Mouse (Mus musculus) right cerebral cortex, adult 2 months (tissue): ENCODE data around the gene Map4k5.

ENCODE experiments used
- DNase-seq, 2 experiments: peaks; one replicate each; pipeline ENCODE4 v3.0.0; 2021 to 2022; ENCODE audit warnings: low spot score in 2 of 2

Map4k5 gene

GRCm38 (mm10) chr12:69843531-69844445, 49.2 kb downstream of the Map4k5 start:
- peak; percentile 47 to 52 for DNase-seq

GRCm38 (mm10) chr12:69838376-69838775, 54.6 kb downstream of the Map4k5 start:
- DNase-seq = no peak

DNA sequence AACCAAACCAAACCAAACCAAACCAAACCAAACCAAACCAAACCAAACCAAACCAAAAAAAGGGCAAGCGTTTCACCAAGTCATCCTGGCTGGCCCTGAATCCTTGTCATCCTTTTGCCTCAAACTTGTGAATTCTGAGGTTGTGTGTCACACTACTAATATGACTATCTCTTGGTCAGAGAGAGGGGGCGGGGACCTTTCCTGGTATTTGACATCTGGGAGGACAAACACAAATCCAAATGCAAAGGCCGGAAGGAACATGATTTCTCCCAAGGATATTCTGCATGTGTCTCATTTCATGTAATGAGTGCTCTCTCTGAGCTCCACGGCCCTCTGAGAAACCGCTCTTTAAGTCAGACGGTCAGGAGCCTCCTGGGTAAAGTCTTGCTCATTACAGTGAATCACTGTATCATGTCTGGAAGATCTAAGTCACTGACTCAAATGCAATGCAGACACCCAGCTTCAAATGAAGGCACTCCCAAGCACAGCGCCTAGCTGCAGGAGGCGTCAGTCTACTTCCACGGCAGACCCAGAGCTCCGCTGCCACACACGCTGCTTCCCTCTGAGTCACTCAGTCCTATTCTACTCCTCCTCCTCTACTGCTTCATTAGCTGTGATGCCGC, 58.9 kb downstream of the Map4k5 start:
- peak; percentile 49 to 62 for DNase-seq

- DNase-seq = no peak
These were observed 61.6 kb downstream of the Map4k5 start for GRCm38 (mm10) chr12:69831239-69831910.

- DNase-seq = no peak
These were observed 64.8 kb downstream of the Map4k5 start for GRCm38 (mm10) chr12:69828214-69828613.

- no peak for DNase-seq
These were observed 68.0 kb downstream of the Map4k5 start for GRCm38 (mm10) chr12:69824881-69825597.

DNA sequence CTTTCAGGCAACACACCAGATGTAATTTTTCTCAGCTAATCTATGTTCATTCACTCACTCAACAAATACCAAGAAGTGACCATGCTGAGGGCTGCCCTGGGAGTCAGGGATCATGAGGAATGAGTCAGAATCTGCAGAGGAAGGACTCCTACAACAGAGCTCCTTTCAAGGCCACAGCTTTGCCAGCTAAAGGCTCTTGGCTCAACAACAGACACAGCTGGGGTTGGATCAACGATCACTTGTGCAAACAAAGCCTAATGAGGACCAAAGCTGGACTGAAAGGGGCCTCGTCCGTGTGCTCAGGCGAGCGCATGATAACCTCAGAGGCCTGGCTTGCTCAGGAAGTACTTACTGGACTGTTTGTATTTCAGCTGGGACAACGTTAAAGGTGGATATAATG, 78.7 kb downstream of the Map4k5 start:
- no peak for DNase-seq

- DNase-seq = no peak
These were observed 79.4 kb downstream of the Map4k5 start for GRCm38 (mm10) chr12:69813596-69813995.

- no peak for DNase-seq
These were observed 80.0 kb downstream of the Map4k5 start for GRCm38 (mm10) chr12:69812986-69813385.

DNA sequence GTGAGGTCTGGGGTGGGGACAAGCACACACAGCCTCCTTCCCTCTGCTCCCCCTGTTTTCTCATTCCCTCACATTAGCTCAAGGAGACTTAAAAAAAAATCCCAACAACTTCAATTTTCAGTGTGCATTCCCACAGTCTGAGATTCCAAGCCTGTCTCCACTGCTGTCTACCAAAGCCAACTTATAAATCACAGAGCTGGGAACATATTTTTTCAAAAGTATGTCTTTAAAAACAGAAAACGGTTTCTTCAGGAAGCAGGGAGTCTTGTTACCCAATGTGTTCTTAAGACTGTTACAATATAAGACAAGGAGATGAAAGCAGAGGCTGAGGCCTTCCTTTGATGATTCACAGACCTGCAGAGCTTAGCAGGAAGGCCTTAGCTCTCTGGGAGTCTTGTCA, 81.0 kb downstream of the Map4k5 start:
- DNase-seq = no peak

DNA sequence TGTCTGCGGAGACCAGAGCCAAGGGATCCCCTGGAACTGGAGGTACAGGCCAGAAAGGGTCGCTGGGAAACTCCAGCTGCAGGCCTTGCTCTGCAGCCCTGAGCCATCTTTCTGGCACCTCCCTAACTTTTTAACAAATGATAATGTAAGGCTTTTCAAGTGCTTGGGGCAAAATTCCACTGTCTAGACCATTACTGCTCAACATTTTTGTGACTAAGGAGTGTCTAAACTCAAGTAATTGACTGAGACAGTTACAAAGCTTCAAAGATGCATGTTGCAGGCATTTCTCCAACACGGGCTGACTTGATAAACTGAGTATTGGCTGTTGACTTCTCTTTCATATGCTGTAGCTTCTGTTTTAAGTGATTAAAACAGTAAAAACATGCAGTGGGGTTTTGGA, 83.6 kb downstream of the Map4k5 start:
- DNase-seq = no peak

DNA sequence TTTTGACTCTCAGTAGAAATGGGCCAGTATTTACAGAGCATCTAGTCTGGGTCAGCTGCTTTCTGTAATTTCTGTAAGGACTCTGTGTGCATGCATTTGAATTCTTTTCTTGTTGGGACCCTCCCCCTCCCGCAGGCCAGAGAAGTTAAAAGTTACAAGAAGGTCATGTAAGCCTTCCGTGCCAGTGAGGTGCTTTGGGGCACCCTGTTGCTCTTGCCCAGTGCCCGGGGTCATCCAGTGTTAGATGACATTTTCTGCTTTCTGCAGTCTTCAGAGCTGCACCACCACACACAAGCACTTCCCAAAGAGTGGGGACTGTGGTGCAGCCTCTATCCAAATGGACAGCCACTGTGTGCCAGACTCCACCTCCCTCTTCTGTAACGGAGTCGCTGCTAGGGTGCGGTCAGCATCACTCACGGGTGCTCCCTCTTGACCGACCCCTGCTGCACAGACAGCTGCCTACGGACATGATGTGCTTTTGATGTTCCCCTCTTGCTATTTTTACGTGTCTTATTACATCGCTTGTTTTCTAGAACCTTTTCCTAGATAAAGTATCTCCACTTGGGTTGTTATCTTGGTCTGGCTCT, 85.5 kb downstream of the Map4k5 start:
- no peak for DNase-seq

DNA sequence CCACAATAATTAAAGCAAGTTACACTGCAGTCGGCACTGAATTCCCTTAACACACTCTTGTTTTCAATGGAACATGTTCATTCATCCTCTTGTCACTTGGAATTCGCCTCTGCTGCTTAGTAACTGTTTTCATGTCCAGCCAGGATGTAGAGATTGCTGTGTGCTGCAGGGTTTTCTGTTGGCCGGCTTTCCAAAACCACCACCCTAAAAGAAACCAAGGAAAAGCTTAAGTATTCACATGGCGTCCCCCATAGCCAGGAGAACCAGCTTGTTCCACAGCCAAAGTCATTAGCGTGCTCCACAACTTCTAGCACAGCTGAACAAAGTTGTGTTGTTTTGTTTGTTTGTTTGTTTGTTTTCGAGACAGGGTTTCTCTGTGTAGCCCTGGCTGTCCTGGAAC, 87.9 kb downstream of the Map4k5 start:
- no peak for DNase-seq

DNA sequence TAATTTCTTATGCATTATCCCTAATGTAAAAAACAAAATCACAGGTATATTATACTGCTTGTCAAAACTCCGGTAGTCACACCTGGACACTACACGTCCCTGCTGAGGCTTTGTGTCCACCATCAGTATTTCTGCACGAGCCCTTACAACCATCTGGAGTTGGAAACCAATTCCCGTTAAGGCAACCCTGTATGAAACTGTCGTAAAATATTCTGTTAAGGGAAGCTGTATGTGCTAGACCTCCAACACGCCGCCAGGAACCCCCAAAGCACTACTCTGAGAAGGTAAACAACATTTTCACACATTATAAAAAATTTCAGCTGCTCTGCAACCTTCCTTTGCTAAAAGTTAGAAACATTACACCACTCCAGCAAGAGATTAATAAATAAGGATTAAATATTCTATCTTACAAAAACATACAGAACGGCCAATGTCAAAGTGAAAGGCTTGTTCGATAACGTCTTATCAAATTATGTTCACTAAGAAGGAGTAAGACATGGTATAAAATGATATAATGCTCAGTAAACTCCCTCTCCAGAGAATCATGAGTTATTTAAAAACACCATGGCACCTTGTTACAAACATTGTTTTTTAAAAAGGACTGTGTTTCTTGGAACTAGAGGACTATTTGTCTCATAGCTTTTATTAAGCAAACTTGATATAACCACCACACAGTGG, 88.5 kb downstream of the Map4k5 start:
- no peak for DNase-seq

GRCm38 (mm10) chr12:69803196-69803595, 89.8 kb downstream of the Map4k5 start:
- DNase-seq = no peak

- no peak for DNase-seq
These were observed 92.4 kb downstream of the Map4k5 start for GRCm38 (mm10) chr12:69800586-69800985.

DNA sequence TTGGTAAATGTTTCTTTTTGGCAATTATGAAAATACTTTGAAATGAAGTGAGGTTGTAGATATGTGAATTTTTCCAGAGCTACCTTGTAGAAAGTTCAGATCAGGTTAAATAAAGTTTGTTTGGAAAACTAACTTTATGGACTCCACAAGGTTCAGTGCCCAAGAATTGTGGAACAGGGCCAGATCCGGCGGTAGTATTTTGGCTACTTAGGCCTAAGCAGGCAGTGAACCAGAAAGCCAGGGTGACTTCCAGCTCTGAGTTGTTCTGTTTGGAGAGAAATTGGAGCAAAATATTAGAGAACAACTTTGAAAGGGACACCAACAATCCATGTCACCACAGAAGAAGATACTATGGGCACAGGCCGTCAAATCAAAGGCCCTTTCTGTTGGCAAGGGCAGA, 96.7 kb downstream of the Map4k5 start:
- DNase-seq = no peak

DNA sequence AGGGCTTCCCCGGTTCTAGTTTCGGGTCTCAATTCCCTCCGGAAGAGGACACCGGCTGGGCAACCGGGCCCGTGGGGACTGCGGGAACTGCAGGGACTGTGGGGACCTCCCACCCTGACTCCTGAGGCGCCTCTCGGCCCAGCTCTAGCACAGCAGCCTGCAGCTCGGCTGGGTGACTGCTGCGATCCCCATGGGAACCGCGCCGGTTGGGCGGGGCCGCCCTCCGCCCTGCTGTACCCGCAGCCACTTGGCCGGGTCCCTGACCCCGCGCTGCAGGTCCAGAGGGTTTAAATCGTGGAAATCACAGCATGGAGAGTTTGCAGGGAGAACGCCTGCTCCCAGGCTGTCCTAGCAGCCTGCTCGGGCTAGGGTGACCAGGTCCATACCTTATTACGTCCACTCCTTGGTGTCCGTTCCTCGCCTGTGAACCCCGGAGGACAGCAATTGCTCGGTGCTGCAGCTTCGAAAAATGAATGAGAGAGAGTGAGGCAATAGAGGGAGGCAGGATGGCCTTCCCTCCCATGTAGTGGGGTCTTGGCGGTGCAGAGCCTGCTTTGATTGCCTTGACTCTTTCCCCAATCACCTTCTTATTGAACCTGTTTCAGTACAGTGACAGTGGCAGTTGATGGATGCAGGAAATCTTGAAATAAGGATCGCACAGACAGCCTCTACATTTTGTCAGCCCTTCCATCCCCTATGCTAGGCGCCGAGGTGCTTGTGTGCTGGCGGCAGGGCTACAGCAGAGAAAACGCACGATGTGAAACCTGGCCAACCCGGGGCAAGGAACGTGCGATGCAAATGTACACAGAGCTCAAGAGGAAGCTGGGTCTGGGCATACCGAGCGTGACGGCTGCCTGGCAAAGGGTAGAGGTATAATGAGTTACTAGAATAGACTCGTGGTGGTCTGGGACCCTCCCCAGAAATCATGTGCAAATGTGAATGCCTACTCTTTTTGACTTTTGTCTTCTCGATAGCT, 102.2 kb downstream of the Map4k5 start, which contains the start of gene Cdkl1:
Gene Cdkl1, minus strand, starts transcription at position 738 of the 976 bp plus-strand sequence.
- peak; percentile 61 to 76 for DNase-seq

GRCm38 (mm10) chr12:69789766-69790529, 103.1 kb downstream of the Map4k5 start:
- DNase-seq = peak; percentile 27 to 44
